Mouse (Mus musculus) heart, postnatal 14 days (tissue): ENCODE measurements around the gene 1700024B05Rik. TPM values are rescaled to one million over a fixed set of nuclear protein-coding genes. Genes with fewer than 3 reads are reported as not detected.
"Not testable (repeated sequence)": the region's sequence is repeated elsewhere in the genome, so short reads cannot be mapped to it uniquely, and the experiment has no call there.

ENCODE experiments used
- DNase-seq, 2 experiments: peaks; one replicate each; pipeline ENCODE4 v3.0.0; 2021 to 2022
- intact Hi-C: fragments of 180-260 bp; cut with DNase I; formaldehyde crosslinking; loops from one replicate; pipeline ENCODE4 v1.15.1; 2025
- long read RNA-seq, 2 experiments: library from polyadenylated mRNA; stranded (forward); transcript quantifications; one replicate each; pipeline ENCODE4 v2.0.0; 2021
- total RNA-seq, 2 experiments: library from RNA; stranded (reverse); gene quantifications; 2 replicates each; pipeline ENCODE4 v1.2.3; 2021

1700024B05Rik gene
- total RNA-seq, result not detected
- long read RNA-seq, experiment 1, result 0 reads
- long read RNA-seq, experiment 2, result 0 reads

DNA sequence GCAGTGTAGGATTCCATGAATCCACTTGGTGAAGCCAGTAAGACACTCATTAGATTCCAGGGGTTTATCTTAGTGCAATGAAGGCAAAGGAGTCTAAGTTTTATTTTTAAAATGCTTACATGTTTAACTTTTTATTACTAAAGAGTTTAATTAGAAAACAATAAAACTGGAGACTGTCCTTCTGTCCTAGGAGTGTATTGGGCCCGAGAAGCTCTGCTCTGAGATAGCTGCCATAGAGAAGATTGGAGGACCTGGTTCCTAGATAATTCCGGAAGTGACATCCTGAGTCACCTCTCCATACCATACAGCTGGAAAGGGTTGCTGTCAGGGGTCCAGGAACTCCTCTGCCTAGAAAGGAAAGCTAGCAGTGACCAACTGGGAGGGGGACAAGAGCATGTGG lies at the start of gene 1700024B05Rik:
Gene 1700024B05Rik (plus strand): TSS at position 301 of the 400 bp plus-strand sequence.
- intact Hi-C loops, DNase-seq: not testable (repeated sequence)

DNA sequence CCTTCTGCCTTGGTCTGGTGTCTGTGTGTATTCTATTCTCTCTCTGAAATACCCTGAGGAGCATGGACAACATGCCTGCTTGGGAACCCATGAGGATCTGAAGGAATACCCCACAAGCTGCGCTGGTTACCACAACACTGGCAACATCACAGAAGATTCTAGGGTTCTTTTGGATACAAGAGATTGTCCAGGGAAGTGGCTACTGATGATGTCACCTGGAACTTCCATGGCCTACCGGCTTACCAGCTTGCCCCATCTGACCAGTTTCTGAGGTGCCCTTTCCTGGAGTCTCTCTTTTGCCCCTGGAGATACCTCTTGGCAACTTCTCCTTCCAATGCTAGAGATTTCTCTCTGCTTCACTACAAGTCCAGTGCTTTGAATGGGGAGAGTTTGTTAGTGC lies 36.6 kb upstream of the 1700024B05Rik start, which contains the start of gene Gm7980:
Gene Gm7980 (minus strand): TSS at position 101 of the 400 bp plus-strand sequence.
- intact Hi-C loops, result not testable (repeated sequence)

DNA sequence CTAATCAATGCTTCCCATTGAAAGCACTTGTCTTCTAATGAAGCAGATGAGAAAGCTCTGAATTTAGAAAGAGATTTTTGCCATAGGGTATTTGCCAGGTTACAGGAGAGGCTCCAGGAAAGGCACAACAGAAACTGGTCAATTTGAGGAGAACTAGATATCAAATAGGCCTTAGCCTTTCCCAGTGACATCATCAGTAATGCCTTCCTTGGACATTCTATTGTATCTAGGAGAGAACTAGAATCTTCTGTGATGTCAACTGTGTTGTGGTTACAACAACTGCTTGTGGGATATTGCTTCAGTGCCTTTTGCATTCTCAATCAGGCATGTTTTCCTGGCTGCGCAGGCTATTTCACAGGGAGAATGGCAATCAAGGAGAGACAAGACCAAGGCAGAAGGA lies 19.1 kb upstream of the 1700024B05Rik start, which contains the start of gene 1700049E17Rik1:
Gene 1700049E17Rik1 (plus strand): TSS at position 301 of the 400 bp plus-strand sequence.
- intact Hi-C loops, result not testable (repeated sequence)

More for the DNA sequence above, 36.6 kb upstream of the 1700024B05Rik start, which contains the start of gene Gm7980:
- DNase-seq, result not testable (repeated sequence)

DNA sequence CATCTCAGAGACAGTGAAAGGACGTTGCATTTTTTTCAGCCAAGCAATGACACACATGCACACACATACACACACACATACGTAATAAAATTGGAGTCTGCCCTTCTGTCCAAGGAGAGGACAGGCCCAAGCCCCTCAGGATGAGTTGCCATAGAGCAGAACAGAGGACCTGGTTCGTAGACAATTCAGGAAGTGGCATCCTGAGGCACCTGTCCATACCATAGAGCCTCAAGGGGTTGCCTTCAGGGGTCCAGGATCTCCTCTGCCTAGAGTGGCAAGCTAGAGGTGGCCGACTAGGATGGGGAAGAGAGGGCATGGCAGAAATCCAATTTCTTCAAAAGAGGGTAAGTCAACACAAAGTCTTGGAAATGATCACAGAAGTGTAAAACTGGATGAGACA lies 20.3 kb downstream of the 1700024B05Rik start:
- DNase-seq, intact Hi-C loops: not testable (repeated sequence)

More for the DNA sequence above, 19.1 kb upstream of the 1700024B05Rik start, which contains the start of gene 1700049E17Rik1:
- not testable (repeated sequence) for DNase-seq

DNA sequence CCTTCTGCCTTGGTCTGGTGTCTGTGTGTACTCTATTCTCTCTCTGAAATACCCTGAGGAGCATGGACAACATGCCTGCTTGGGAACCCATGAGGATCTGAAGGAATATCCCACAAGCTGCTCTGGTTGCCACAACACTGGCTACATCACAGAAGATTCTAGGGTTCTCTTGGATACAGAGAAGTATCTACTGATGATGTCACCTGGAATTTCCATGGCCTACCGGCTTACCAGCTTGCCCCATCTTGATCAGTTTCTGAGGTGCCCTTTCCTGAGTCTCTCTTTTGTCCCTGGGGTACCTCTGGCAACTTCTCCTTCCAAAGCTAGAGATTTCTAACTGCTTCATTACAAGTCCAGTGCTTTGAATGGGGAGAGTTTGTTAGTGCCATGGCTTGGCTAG lies 24.0 kb downstream of the 1700024B05Rik start, which contains the start of gene Gm6401:
Gene Gm6401 (minus strand): TSS at position 101 of the 400 bp plus-strand sequence.
- DNase-seq, intact Hi-C loops: not testable (repeated sequence)

DNA sequence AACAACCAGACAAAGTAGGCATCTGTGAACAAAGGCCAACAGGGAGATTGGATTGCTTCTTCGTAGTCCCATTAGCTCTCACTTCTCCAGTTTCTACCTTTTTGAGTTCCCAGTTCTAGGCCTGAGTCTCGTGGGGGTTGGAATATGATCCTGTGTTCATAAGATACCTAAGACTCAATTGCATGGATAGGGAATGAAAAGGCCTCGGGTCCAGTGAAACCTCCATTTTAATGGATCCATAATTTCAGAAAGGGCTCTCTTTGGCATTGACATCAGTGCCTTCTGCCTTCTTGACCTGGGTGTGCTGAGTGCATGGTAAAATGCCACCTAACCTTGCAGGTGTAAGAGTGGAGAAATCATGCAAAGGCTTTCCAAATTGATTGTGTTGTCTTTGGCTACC lies 24.8 kb downstream of the 1700024B05Rik start:
- intact Hi-C loops, DNase-seq: not testable (repeated sequence)

DNA sequence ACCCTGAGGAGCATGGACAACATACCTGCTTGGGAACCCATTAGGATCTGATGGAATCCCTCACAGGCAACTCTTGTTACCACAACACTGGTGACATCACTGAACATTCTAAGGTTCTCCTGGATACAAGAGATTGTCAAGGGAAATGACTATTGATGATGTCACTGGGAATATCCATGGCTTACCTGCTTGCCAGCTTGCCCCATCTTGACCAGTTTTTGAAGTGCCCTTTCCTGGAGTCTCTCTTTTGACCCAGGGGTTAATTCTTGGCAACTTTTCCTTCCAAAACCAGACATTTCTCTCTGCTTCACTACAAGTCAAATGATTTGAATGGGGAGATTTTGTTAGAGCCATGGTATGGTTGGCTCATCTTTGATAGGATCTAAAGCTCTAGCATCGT lies 39.4 kb downstream of the 1700024B05Rik start, which contains the start of gene Gm3543:
Gene Gm3543 (minus strand): TSS at position 101 of the 400 bp plus-strand sequence.
- DNase-seq, intact Hi-C loops: not testable (repeated sequence)

Other genes with a start within 250 kb of the 1700024B05Rik start
- gene Gm8068, start 242.1 kb upstream of the 1700024B05Rik start, total RNA-seq, result not detected
- not detected for gene Gm7929, start 193.4 kb upstream of the 1700024B05Rik start, total RNA-seq
- not detected for gene Gm47189, start 171.6 kb upstream of the 1700024B05Rik start, total RNA-seq
- not detected for gene Gm7980, start 36.7 kb upstream of the 1700024B05Rik start, total RNA-seq
- gene 1700049E17Rik1, start 19.0 kb upstream of the 1700024B05Rik start, total RNA-seq, result not detected
- not detected for gene Gm6401, start 23.9 kb downstream of the 1700024B05Rik start, total RNA-seq
- not detected for gene Gm3543, start 39.3 kb downstream of the 1700024B05Rik start, total RNA-seq
- gene Gm7951, start 173.4 kb downstream of the 1700024B05Rik start, total RNA-seq, result not detected
- not detected for gene Gm17027, start 218.6 kb downstream of the 1700024B05Rik start, total RNA-seq
- not detected for gene Gm3573, start 246.8 kb downstream of the 1700024B05Rik start, total RNA-seq